Mouse (Mus musculus) testis, adult 2 months (tissue): ENCODE data around the gene Nos3.

Experiments used
- CTCF ChIP-seq: fragments of 200-500 bp; IDR thresholded peaks from 2 replicates; pipeline ENCODE4 v1.5.1; 2012; ENCODE audit warnings: low read depth, mild to moderate bottlenecking, inconsistent platforms, low read length, moderate library complexity; ENCODE audit not compliant: control insufficient read depth, insufficient read depth, insufficient replicate concordance
- POLR2A ChIP-seq: fragments of 200-500 bp; IDR thresholded peaks from 2 replicates; pipeline ENCODE4 v1.6.1; 2012; ENCODE audit warnings: low read depth, mild to moderate bottlenecking, inconsistent platforms, low read length, moderate library complexity; ENCODE audit not compliant: control insufficient read depth

GRCm38 (mm10) chr5:24356764-24357163 lies 7.8 kb upstream of the Nos3 start:
- TF ChIP-seq CTCF (no peak), POLR2A (no peak)
